Mouse (Mus musculus): Measurements from ENCODE around the gene Fam98a. TPM values are rescaled to one million over a fixed set of nuclear protein-coding genes. Genes with fewer than 3 reads are reported as not detected.

The Fam98a gene
- polyA plus RNA-seq, 1 experiment from 2014 or later, result 57.1 TPM

DNA sequence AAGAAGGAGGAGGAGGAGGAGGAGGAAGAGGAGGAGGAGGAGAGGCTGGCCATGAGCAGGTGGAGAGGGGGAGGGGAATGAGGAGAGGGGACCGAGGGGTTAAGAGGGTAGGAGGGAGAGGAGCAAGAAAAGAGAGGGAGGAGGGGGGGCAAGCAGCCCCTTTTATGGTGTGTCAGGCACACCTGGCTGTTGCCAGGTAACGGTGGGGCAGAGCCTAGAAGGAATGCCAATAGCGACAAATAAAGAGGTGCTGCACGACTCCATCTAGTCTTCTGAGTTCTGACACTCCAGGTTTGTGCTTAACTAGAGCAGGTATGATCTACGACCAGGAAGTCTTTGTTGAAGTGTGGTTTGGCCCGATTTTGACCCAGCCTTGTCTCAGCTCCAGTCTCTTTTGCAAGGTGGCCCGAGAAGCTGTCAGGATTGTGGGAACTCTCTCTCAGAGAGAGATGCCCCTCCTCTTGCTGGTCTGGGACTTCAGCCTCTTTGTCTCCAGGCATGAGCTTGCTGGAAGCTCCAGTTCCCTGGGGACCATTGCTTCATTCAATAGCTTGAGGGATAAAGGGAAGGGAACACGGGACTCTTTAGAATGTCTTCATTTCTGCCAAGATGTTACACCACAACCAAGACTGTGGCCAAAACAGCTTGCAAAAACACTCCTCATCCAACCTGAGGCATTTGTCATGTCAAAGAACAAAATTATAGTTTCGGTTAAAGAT is 29.2 kb downstream of the Fam98a start:
- in situ Hi-C loops (cut with MboI; ENCODE audit: low pct_unique_long_range_greater_than_20kb), result no loop called here
- no peak for TF ChIP-seq CTCF (IDR thresholded peaks at IDR 0.05)
- POLR2A ChIA-PET, result interaction anchor here (0.8 kb wide), 1 partner anchor 9 kb away, joined by 3 read pairs; no protein-coding TSS in a partner anchor
- CTCF ChIA-PET, result interaction anchor here (1.0 kb wide), 1 partner anchor 15 kb away, joined by 3 read pairs; no protein-coding TSS in a partner anchor
- DNase-seq (ENCODE audit: low read depth, low spot score), result no peak
- ATAC-seq, result peak; percentile 44
- no peaks in the 10 kb centered on the region for H3K27me3 ChIP-seq

DNA sequence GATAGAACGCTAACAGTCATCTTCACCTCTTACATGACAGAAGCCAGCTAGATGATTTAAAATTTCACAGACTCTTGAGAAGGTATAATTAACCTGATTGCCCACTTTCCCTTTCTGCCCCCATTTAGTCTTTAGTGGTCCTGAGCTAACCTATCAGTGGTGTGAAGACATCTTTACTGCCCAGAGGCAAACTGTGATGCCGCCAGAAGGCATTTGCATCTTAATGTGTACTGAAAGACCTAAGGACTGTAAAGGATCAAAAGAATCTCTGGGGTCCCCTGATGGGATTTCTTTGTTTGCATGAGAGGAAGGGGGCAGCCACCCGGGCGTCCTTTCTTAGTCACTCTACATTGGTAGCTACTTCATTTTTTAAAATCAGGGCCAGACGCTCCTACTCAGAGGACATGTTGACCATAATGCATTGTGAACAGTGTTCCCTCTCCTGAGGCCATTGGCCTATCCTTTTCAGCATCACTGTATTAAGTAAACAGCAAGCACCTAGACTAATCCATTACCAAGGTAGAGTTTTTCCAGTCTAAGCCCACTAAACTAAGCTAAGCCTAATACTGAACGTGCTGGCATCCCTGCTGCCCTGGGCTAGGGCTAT is 30.4 kb downstream of the Fam98a start:
- ChIA-PET POLR2A (no interaction called here), CTCF (no interaction called here)
- H3K27me3 ChIP-seq, result no peaks in the 10 kb centered on the region
- ATAC-seq, result no peak
- no peak for TF ChIP-seq CTCF (IDR thresholded peaks at IDR 0.05)
- no peak for DNase-seq (ENCODE audit: low read depth, low spot score)
- in situ Hi-C loops (cut with MboI; ENCODE audit: low pct_unique_long_range_greater_than_20kb), result no loop called here

GRCm38 (mm10) chr17:75519239-75519900 is 32.4 kb downstream of the Fam98a start:
- DNase-seq (ENCODE audit: low read depth, low spot score), result no peak

GRCm38 (mm10) chr17:75518181-75518901 is 33.4 kb downstream of the Fam98a start:
- ChIA-PET CTCF (no interaction called here), POLR2A (no interaction called here)
- in situ Hi-C loops (cut with MboI; ENCODE audit: low pct_unique_long_range_greater_than_20kb), result no loop called here

More at GRCm38 (mm10) chr17:75519239-75519900, 32.4 kb downstream of the Fam98a start:
- ATAC-seq, result no peak
- CTCF ChIA-PET, result no interaction called here
- in situ Hi-C loops (cut with MboI; ENCODE audit: low pct_unique_long_range_greater_than_20kb), result no loop called here
- H3K27me3 ChIP-seq, result no peaks in the 10 kb centered on the region
- no peak for TF ChIP-seq CTCF (IDR thresholded peaks at IDR 0.05)
- POLR2A ChIA-PET, result no interaction called here

GRCm38 (mm10) chr17:75516591-75516990 is 35.2 kb downstream of the Fam98a start:
- H3K27me3 ChIP-seq, result no peaks in the 10 kb centered on the region
- no peak for DNase-seq (ENCODE audit: low read depth, low spot score)
- no peak for TF ChIP-seq CTCF (IDR thresholded peaks at IDR 0.05)
- in situ Hi-C loops (cut with MboI; ENCODE audit: low pct_unique_long_range_greater_than_20kb), result no loop called here
- ChIA-PET POLR2A (no interaction called here), CTCF (no interaction called here)
- ATAC-seq, result no peak

More at GRCm38 (mm10) chr17:75518181-75518901, 33.4 kb downstream of the Fam98a start:
- DNase-seq (ENCODE audit: low read depth, low spot score), result no peak
- ATAC-seq, result no peak
- no peak for TF ChIP-seq CTCF (IDR thresholded peaks at IDR 0.05)
- H3K27me3 ChIP-seq, result no peaks in the 10 kb centered on the region

- H3K27me3 ChIP-seq, result no peaks in the 10 kb centered on the region
- no peak for TF ChIP-seq CTCF (IDR thresholded peaks at IDR 0.05)
- POLR2A ChIA-PET, result no interaction called here
- no peak for ATAC-seq
- CTCF ChIA-PET, result no interaction called here
- in situ Hi-C loops (cut with MboI; ENCODE audit: low pct_unique_long_range_greater_than_20kb), result no loop called here
- DNase-seq (ENCODE audit: low read depth, low spot score), result no peak
Measured at GRCm38 (mm10) chr17:75509257-75509656, 42.5 kb downstream of the Fam98a start.

- ChIA-PET CTCF (no interaction called here), POLR2A (no interaction called here)
- in situ Hi-C loops (cut with MboI; ENCODE audit: low pct_unique_long_range_greater_than_20kb), result no loop called here
- H3K27me3 ChIP-seq, result no peaks in the 10 kb centered on the region
- no peak for TF ChIP-seq CTCF (IDR thresholded peaks at IDR 0.05)
- ATAC-seq (no peak), DNase-seq (ENCODE audit: low read depth, low spot score) (no peak)
Measured at GRCm38 (mm10) chr17:75506708-75507641, 44.8 kb downstream of the Fam98a start.

GRCm38 (mm10) chr17:75506097-75506675 is 45.6 kb downstream of the Fam98a start:
- POLR2A ChIA-PET, result no interaction called here
- in situ Hi-C loops (cut with MboI; ENCODE audit: low pct_unique_long_range_greater_than_20kb), result no loop called here
- CTCF ChIA-PET, result no interaction called here
- no peak for TF ChIP-seq CTCF (IDR thresholded peaks at IDR 0.05)
- no peak for DNase-seq (ENCODE audit: low read depth, low spot score)
- no peaks in the 10 kb centered on the region for H3K27me3 ChIP-seq
- no peak for ATAC-seq

DNA sequence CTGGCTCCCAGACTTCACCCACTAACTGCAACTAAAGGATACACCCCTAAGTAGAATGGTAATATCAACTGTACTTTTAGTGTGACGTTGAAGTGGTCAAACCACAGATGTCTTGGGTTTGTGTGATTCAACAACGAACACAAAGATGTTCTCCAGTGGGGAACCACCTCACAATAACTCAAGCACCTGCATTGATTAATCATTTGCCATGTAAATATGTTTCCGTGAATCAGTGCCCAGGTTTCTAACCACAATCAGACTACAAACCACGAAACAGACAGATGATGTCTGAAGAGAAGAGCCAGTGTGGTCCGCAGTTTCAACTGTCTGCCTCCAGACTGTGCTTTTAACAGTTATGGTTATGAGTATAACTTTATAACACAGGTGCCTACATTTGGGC is 46.7 kb downstream of the Fam98a start:
- ChIA-PET CTCF (interaction anchor here (0.6 kb wide), 1 partner anchor 10 kb away, joined by 3 read pairs; no protein-coding TSS in a partner anchor), POLR2A (no interaction called here)
- no peak for ATAC-seq
- DNase-seq (ENCODE audit: low read depth, low spot score), result peak; percentile 19
- H3K27me3 ChIP-seq, result no peaks in the 10 kb centered on the region
- TF ChIP-seq CTCF (IDR thresholded peaks at IDR 0.05), result no peak
- in situ Hi-C loops (cut with MboI; ENCODE audit: low pct_unique_long_range_greater_than_20kb), result no loop called here

All from Patski (cell line).